Mouse (Mus musculus) bone marrow, adult 2 months (tissue): Measurements from ENCODE around the gene Rcan2. TPM values are rescaled to one million over a fixed set of nuclear protein-coding genes. Genes with fewer than 3 reads are reported as not detected.

Experiments used
- H3K27ac ChIP-seq: fragments of 200-500 bp; 2 replicates; pipeline ENCODE4 v1.5.1; 2012; ENCODE audit warnings: low read depth, mild to moderate bottlenecking, control low read depth, inconsistent platforms, low read length; ENCODE audit not compliant: control insufficient read depth, poor library complexity, insufficient read depth
- H3K4me1 ChIP-seq: fragments of 200-500 bp; 2 replicates; pipeline ENCODE4 v1.6.1; 2011; ENCODE audit warnings: low read length; ENCODE audit not compliant: control insufficient read depth, insufficient read depth
- H3K4me3 ChIP-seq: fragments of 200-500 bp; replicated peaks from 2 replicates; pipeline ENCODE3; 2011; ENCODE audit warnings: mild to moderate bottlenecking, low read depth, low read length, control low read depth; ENCODE audit not compliant: control insufficient read depth
- CTCF ChIP-seq: fragments of 200-500 bp; IDR thresholded peaks from 2 replicates; pipeline ENCODE4 v1.5.1; 2011; ENCODE audit warnings: low read length, control low read depth; ENCODE audit not compliant: control insufficient read depth, insufficient read depth
- POLR2A ChIP-seq: fragments of 200-500 bp; IDR thresholded peaks from 2 replicates; pipeline ENCODE4 v1.6.1; 2011; ENCODE audit warnings: low read depth, mild to moderate bottlenecking, control low read depth, low read length, borderline replicate concordance; ENCODE audit not compliant: control insufficient read depth
- WGBS: fragments of 180-500 bp; shearing (Covaris S2); methylation state at CpG from one replicate; pipeline ENCODE4 v1.1.7; 2018; 5-methylcytosine and 5-hydroxymethylcytosine counted together
- polyA plus RNA-seq: library from polyadenylated mRNA; stranded (reverse); fragments of >200 nt; gene quantifications from 2 replicates; pipeline ENCODE4 v1.2.4, GENCODE M21; 2011; ENCODE audit warnings: low replicate concordance; ENCODE audit not compliant: missing spikeins, insufficient read depth, insufficient read length

The Rcan2 gene
- polyA plus RNA-seq, 1 experiment, result 2.1 TPM

GRCm38 (mm10) chr17:44011917-44012316, 210.8 kb downstream of the Rcan2 start:
- H3K27ac ChIP-seq, result no peak overlapping the region
- no peaks in the 10 kb centered on the region for H3K4me1 ChIP-seq
- TF ChIP-seq CTCF (no peak), POLR2A (no peak)
- WGBS, result 70% methylated on average over 4 of the region's 4 CpGs
- no peak overlapping the region for H3K4me3 ChIP-seq

- 65% methylated on average over 4 of the region's 4 CpGs for WGBS
- Histone ChIP-seq H3K4me3 (no peak overlapping the region), H3K27ac (no peak overlapping the region), H3K4me1 (no peaks in the 10 kb centered on the region)
- TF ChIP-seq CTCF (no peak), POLR2A (no peak)
Observed at GRCm38 (mm10) chr17:44013756-44014510, 212.8 kb downstream of the Rcan2 start.

- Histone ChIP-seq H3K4me1 (no peaks in the 10 kb centered on the region), H3K27ac (no peak overlapping the region), H3K4me3 (no peak overlapping the region)
- WGBS, result 74% methylated on average over 5 of the region's 5 CpGs
- TF ChIP-seq CTCF, result no peak
- no peak for TF ChIP-seq POLR2A
Observed at GRCm38 (mm10) chr17:44016314-44016713, 215.2 kb downstream of the Rcan2 start.

- Histone ChIP-seq H3K27ac (no peak overlapping the region), H3K4me1 (no peaks in the 10 kb centered on the region), H3K4me3 (no peak overlapping the region)
- 66% methylated on average over 6 of the region's 6 CpGs for WGBS
- no peak for TF ChIP-seq POLR2A
- TF ChIP-seq CTCF, result no peak
Observed at GRCm38 (mm10) chr17:44020707-44021220, 219.6 kb downstream of the Rcan2 start.

- no peak overlapping the region for H3K4me3 ChIP-seq
- TF ChIP-seq CTCF (no peak), POLR2A (no peak)
- 67% methylated on average over 2 of the region's 2 CpGs for WGBS
- H3K27ac ChIP-seq, result no peak overlapping the region
- H3K4me1 ChIP-seq, result no peaks in the 10 kb centered on the region
Observed at GRCm38 (mm10) chr17:44023842-44024241, 222.7 kb downstream of the Rcan2 start.

- TF ChIP-seq POLR2A, result no peak
- no peak for TF ChIP-seq CTCF
- H3K27ac ChIP-seq, result no peak overlapping the region
- no peak overlapping the region for H3K4me3 ChIP-seq
- WGBS, result 82% methylated on average over 2 of the region's 2 CpGs
- no peaks in the 10 kb centered on the region for H3K4me1 ChIP-seq
Observed at GRCm38 (mm10) chr17:44025011-44025410, 223.9 kb downstream of the Rcan2 start.

GRCm38 (mm10) chr17:44025935-44026334, 224.8 kb downstream of the Rcan2 start:
- 77% methylated on average over 6 of the region's 6 CpGs for WGBS
- H3K27ac ChIP-seq, result no peak overlapping the region
- TF ChIP-seq POLR2A (no peak), CTCF (no peak)
- no peak overlapping the region for H3K4me3 ChIP-seq
- no peaks in the 10 kb centered on the region for H3K4me1 ChIP-seq

GRCm38 (mm10) chr17:44026378-44026777, 225.2 kb downstream of the Rcan2 start:
- TF ChIP-seq CTCF, result no peak
- no peak for TF ChIP-seq POLR2A
- no peak overlapping the region for H3K27ac ChIP-seq
- H3K4me3 ChIP-seq, result no peak overlapping the region
- no peaks in the 10 kb centered on the region for H3K4me1 ChIP-seq
- WGBS, result 66% methylated on average over 5 of the region's 5 CpGs

GRCm38 (mm10) chr17:44026786-44027185, 225.6 kb downstream of the Rcan2 start:
- TF ChIP-seq POLR2A (no peak), CTCF (no peak)
- no peak overlapping the region for H3K27ac ChIP-seq
- no peaks in the 10 kb centered on the region for H3K4me1 ChIP-seq
- no peak overlapping the region for H3K4me3 ChIP-seq
